Mouse (Mus musculus) bone marrow macrophage, adult 2 months (primary cell): ENCODE data around the gene Gm13305. TPM values are rescaled to one million over a fixed set of nuclear protein-coding genes. Genes with fewer than 3 reads are reported as not detected.
"Not testable (repeated sequence)": the region's sequence is repeated elsewhere in the genome, so short reads cannot be mapped to it uniquely, and the experiment has no call there.

ENCODE experiments used
- H3K27ac ChIP-seq: 2 replicates; pipeline ENCODE4 v1.5.1; 2012; ENCODE audit warnings: low read depth, low read length; ENCODE audit not compliant: insufficient read depth
- H3K4me1 ChIP-seq: 2 replicates; pipeline ENCODE4 v1.6.1; 2012; ENCODE audit warnings: low read length; ENCODE audit not compliant: control insufficient read depth, insufficient read depth
- H3K4me3 ChIP-seq: 2 replicates; pipeline ENCODE4 v1.5.1; 2012; ENCODE audit warnings: mild to moderate bottlenecking, low read length, moderate library complexity; ENCODE audit not compliant: insufficient read depth
- polyA plus RNA-seq: library from polyadenylated mRNA; stranded (reverse); fragments of >200 nt; gene quantifications from 2 replicates; pipeline ENCODE4 v1.2.4, GENCODE M21; 2012; ENCODE audit not compliant: missing spikeins, insufficient read depth, insufficient read length

Gm13305 gene
- not detected in 2 replicates for polyA plus RNA-seq

DNA sequence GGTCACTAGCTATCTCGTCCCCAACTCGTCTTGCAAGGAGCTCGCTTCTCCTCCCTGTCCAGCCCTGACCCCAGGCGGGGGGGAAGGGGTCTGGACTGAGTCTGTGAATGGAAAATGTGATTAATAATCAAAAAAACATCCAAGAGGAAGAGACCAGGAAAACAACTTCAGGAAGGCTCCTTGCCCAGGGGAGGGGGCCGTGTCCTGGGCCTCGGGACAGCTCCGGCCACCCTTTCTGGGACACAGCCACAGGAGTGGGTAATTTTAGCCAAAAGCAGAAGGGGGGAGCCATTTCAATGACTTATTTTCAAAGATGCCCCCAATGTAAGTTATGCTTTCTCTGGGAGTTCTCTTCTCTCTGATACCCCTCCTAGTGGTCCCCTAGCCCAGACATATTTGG, at the start of gene Gm13305:
TSS of gene Gm13305 (minus strand) at position 101 of the 400 bp plus-strand sequence.
- not testable (repeated sequence) for H3K4me3 ChIP-seq, H3K27ac ChIP-seq, H3K4me1 ChIP-seq

GRCm38 (mm10) chr4:42184980-42185372, 16.6 kb upstream of the Gm13305 start:
- H3K4me3 ChIP-seq, H3K27ac ChIP-seq, H3K4me1 ChIP-seq: not testable (repeated sequence)

- H3K4me3 ChIP-seq, H3K27ac ChIP-seq, H3K4me1 ChIP-seq: not testable (repeated sequence)
Observed at GRCm38 (mm10) chr4:42184324-42184979, 16.0 kb upstream of the Gm13305 start.

DNA sequence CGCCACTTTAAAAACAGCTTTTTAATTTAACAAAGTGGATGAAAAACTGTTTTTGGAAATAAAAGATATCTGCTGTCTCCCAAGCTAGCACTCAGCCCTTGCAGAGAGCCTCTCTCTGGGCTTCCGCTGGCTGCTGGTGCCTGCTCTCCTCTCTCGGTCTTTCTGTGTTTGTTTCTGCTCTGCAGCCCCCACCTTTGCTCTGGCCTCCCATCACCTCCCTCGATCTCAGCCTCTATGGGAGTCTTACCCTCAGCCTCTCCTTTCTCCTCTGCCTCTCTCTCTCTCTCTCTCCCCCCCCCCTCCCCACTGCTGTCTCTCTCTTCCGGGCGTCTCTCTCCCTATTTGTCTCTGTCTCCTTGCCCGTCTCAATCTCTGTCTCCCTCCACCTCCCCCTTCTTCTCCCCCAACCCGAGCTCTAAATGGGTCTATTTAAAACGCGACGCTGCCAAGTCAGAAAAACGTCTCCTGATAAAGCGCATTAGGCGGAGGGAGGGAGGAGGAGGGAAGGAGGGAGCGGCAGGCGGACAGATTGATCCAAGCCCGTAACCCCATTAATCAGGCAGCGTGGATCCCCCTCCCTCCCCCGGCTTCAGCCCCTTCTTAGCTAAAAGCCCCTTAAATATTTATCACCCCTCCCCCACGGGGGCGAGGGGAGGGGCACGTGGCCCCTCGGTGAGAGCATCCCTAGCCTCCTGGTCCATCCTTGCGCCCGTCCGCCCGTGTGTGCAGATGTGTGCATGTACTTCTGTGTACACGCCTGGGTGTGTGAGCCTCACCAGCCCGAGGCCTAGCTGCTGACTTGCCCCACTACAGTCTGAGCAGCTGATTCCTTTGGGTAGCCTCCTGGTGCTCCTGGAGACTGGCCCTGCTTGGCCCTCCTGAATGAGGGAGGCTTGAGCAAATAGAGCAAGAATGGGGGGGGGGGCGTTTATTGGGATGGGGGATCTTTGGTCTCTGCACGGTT, 15.1 kb upstream of the Gm13305 start:
- not testable (repeated sequence) for H3K4me1 ChIP-seq, H3K4me3 ChIP-seq, H3K27ac ChIP-seq

GRCm38 (mm10) chr4:42178243-42178642, 9.8 kb upstream of the Gm13305 start:
- H3K27ac ChIP-seq, H3K4me3 ChIP-seq, H3K4me1 ChIP-seq: not testable (repeated sequence)

DNA sequence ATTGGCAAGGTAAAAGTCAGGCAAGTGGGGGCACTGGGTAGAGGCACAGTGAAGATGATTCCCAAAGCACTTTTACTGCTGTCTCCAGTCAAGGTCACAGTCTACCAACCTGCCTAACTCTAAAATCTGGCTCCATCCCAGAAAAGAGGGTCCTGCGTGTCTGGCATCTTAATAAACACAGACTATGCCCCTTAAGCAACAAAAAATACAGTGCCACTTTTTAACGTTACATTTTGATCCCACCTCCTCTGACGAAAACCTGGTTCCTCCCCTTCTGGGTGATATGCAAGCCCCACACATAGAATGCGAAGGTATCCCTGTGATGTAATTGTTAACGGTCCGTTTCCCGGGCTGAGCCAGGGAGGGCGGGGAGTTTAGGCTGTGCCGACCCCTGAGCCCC, 15.3 kb downstream of the Gm13305 start, which contains the start of gene Gm13306:
TSS of gene Gm13306 (plus strand) at position 301 of the 400 bp plus-strand sequence.
- not testable (repeated sequence) for H3K4me3 ChIP-seq, H3K27ac ChIP-seq, H3K4me1 ChIP-seq

- not testable (repeated sequence) for H3K4me1 ChIP-seq
Observed at GRCm38 (mm10) chr4:42114517-42114916, 53.9 kb downstream of the Gm13305 start, which contains the start of gene Gm13304. TSS of gene Gm13304 (plus strand) at chr4:42114817.

More at GRCm38 (mm10) chr4:42114517-42114916, 53.9 kb downstream of the Gm13305 start, which contains the start of gene Gm13304:
- H3K27ac ChIP-seq, H3K4me3 ChIP-seq: not testable (repeated sequence)

Other genes starting within 250 kb of the Gm13305 start
- gene Gm20878, start 227.0 kb downstream of the Gm13305 start, polyA plus RNA-seq = 2.0 and 2.8 TPM in 2 replicates
- not detected in 2 replicates for gene Fam205a4, start 202.5 kb downstream of the Gm13305 start, polyA plus RNA-seq
- gene Gm21093, start 133.9 kb downstream of the Gm13305 start, polyA plus RNA-seq = not detected in 2 replicates
- not detected in 2 replicates for gene Gm3893, start 77.4 kb downstream of the Gm13305 start, polyA plus RNA-seq
- gene Gm13304, start 53.8 kb downstream of the Gm13305 start, polyA plus RNA-seq = not detected in 2 replicates
- gene Gm13306, start 15.2 kb downstream of the Gm13305 start, polyA plus RNA-seq = not detected in 2 replicates
- not detected in 2 replicates for gene Gm10600, start 72.0 kb upstream of the Gm13305 start, polyA plus RNA-seq
- not detected in 2 replicates for gene Ccl21b, start 87.2 kb upstream of the Gm13305 start, polyA plus RNA-seq
- not detected in 2 replicates for gene Gm21953, start 125.7 kb upstream of the Gm13305 start, polyA plus RNA-seq
- not detected in 2 replicates for gene Fam205a3, start 149.7 kb upstream of the Gm13305 start, polyA plus RNA-seq